Mouse (Mus musculus) retina, postnatal 7 days (tissue): Measurements from ENCODE around the gene Caly.
A peak's percentile ranks its signal among the peaks of the same experiment; 100 is the strongest.

Experiments
- DNase-seq: peaks from one replicate; pipeline ENCODE4 v3.0.0-alpha.2; 2012; ENCODE audit warnings: low read depth, low spot score

Gene Caly

DNA sequence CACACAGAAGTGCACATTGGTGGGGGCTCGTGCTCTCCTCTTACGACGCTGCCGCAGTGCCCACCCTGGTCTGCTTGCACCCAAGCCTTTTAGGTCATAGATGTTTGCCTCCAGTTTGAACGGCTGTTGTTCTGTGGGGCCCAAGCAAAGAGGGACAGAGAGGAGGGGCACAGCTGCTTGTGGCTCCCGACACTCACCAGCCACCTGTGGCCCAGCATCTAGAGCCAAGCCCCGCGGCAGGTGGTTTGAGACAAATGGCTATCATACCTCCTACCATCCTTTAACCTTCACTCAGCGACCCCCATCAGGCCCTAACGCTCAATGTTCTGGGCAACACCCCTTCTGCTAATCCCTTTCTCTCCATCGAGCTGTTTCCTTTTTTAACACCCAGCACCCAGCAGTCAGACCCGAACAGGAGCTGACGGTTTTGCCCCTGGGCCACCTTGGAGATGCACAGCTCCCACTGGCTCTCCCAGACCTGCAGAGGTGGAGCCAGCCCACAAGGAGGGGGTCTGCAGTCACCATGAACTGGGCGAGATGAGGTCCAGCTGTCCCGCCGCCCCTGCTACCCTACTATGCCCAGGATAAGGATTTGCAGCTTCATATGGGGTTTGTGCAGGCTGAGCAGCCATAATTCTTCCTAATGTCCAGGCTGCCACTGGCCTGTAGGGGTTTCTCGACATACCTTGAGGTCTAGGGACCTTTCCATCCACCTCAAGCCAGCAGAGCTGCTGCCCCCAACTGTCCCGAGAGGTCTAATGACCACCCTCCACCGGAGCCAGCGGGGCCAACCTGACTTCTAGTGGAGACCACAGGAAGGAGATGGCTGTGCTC is 723 bp downstream of the Caly start:
- DNase-seq: no peak

DNA sequence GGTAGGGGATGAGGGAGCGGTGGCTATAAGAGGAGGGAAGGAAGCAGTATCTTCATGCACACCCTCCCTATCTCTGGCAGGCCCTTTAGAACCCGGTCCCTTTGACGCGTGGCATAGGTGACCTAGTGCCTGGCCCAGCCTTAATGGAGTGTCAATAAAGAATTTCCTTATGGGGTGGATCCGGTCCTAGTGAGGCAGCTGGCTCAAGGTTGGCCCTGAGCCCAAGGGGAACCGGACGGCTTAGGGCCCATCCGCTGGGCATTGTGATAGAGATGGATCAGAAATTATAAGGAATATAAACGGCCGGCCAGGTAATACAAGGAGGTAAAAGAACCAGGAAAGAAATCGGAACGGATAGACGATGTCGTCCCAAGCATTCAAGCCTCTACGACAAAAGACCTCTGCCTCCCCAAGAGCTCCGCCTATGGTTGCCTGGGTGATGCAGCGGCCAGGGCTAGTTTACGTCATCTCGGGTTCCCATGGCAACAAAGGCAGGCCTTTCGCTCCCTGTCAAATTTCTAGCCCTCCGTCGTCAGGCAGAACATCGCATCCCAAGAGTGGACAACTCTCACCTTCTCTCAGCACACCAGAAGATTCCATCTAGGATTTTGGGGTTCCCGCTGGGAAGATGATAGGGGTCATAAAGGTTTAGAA is 1.7 kb downstream of the Caly start:
- peak; percentile 46 for DNase-seq

DNA sequence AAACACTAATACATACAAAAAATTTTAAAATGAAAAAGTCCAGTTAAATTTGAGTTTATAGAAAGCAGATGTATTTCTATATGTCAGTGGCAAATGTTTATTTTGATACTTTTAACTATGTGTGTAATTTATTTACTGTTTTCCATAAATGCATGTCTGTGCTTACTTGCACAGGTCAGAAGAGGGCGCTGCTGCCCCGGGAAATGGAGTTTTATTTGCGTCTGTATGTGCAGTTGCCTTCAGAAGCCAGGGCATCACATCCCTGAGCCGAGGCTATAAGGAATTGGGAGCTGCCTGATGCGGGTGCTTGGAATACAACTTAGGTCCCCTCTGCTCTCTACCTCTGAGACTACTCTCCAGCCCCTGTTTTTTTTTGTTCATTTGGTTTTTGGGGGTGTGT is 3.6 kb downstream of the Caly start:
- DNase-seq: peak; percentile 64

DNA sequence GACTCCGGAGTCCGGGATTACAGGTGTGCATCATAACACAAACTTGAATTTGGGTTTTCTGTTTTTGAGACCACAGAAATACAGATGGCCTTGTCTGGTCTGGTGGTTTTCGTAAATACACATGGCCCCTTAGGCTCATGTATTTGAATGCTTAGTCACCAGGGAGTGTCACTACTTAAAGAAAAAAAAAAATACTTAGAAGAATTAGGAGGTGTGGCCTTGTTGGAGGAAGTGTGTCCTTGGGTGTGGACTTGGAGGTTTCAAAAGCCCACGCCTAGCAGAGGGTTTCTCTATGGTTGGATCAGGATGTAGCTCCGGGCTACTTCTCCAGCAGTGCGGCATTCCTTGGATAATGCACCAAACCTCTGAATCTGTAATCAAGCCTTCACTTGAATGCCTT is 4.7 kb downstream of the Caly start:
- no peak for DNase-seq

DNA sequence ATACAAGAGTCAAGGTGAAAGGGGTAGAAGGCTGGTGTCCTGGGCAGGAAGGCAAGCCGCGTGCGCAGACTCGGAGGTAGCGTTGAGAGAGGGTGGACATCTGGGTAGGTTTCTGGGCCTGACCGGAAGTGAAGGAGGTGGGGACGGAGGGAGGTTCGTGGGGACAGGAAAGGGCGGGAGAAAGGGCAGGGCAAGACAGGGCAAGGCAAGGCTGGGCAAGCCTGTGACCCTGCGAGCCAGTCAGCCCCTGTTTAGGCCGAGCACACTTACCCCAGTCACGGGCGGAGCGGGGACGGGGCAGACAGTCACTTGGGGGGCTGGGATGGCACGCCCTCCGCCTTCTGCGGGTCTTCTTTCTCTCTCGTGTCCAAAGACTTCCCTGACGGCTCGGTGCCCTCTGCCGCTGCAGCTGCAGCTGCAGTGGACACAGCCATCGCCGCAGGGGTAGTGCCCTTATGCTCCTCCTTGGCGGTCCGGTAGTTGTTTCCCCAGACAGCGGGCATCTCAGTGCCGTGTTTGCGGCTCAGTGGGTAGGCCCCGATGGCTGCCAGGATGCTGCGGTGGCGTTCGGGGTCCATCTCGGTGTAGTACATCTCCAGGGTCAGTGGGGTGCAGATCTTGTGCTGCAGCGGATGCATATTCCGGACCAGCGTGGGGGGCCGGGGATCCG is 12.2 kb downstream of the Caly start:
- no peak for DNase-seq

DNA sequence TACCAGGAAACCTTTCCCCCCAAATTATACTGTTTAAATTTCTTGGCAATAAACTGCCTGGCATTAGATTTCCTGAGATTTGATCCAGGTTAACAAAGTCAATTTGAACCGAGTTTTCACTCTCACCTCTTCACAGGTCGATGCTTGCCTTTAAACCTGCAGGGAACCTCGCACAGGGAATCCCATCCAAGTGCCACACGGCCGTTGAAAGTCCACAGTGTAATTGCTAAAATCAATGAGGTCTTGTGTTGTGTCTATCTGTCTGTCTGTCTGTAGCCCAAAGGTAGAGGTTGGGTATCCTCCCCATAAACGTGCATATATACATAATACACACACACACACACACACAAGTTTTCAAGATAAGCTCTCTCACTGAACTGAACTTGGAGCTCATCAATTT is 15.0 kb downstream of the Caly start:
- DNase-seq: no peak

DNA sequence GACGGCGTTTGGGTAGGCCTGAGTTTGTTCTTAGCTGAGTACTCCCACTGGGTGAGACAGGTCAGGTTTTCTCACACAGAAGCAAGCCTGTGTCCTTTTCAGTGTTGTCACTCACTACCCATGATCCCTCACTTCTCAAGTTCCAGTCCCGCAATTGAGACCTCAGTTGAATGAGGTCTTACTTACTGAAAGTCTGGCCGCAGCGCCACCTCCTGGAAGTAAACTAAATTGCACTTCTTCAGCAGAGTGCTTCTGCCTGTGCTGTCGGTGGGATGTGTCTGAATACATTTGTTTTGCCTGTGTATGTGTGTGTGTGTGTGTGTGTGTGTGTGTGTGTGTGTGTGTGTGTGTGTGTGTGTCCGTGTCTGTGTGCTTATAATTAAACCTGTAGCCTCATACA is 19.3 kb downstream of the Caly start:
- DNase-seq: peak; percentile 63

DNA sequence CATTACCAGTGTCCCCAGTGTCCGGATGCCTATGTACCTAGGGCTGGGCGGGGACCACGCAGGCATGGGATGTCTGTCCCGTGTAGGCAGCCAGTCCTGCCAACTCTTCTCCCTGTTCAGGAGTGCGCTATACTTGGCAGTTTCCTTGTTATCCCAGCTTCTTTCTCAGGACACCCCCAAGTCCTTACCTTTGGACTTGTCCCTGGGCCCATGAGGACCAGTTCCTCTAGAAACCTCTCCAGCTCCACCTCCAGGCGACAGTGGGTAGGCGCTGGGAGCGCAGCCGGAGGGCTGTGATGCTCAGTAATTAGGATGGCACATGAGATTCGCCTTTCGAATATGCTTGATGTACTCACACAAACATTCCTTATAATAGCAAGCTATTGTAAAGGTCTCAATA is 20.0 kb downstream of the Caly start:
- no peak for DNase-seq

DNA sequence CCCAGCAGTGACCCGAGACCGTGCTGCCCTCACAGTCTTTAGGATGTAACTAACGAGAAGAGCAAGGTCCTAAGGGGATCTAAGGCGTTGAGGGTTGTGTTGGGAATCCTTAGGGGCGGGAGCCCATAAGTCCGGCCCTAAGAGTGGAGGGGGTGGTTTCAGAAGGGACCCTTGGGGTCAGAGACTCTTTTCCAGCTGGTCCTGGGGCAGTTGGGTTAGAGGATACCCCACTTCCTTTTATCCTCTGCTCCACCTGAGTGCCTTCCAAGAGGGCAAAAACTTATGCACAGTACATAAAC is 20.6 kb downstream of the Caly start:
- no peak for DNase-seq

DNA sequence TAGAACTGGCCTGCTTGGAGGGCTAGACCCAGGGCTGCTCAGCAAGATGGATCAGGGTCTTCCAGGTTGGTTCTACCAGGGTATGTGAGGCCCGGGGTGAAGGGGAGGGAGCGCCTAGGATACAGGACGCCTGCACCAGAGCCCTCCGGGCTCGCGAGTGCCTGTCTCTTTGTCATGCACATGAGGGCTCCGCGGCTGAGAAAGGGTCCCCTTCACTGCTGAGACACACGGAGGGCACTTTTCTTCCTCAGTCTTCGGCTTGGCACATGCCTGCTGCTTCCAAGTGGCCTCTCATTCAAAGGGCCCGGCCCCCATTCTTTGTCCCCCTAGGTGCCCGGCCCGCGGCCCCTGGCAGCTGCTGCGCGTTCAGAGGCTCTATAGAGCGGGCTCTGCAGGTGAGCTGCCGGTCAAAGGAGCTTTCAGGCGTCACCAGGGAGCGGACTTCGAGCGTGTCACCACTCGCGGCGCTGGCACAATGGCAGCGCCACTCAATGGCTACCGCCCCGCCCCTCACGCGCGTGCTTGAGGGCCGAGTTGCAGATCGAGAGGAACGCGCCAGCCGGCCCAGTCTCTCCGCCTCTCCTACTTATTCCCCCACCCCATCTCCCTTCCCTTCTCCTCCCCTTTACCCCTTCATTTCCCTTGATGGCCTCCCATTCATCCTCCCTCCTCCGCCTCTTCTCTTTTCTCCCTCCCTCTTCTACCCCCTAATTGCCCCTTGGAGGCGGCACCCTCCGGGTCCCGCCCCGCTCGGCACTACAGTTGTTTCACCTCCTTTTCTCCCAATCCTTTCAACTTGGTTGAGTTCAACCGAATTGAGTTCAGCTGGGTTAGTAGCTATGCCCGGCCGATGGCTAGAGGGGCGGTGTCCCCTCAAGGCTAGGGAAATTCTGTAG is 21.2 kb downstream of the Caly start:
- DNase-seq: no peak

DNA sequence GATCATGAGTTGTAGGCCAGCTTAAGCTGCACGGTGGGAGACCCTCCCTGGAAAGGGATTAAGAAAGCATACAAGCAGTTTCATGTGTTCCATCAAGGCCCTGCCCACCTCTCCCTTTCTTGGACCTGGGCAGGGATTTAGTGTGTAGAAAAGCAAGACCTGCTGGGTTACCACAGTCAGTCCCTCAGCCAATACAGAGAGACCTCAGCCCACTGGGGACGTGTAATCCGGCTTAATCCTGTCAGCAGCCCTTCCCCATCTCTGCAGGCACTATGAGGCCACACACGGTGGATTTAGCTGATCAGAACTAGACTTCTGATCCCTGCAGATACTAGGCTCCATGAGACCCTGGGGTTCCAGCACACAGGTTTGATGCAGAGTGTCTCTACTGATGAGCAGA is 22.7 kb downstream of the Caly start:
- peak; percentile 43 for DNase-seq

DNA sequence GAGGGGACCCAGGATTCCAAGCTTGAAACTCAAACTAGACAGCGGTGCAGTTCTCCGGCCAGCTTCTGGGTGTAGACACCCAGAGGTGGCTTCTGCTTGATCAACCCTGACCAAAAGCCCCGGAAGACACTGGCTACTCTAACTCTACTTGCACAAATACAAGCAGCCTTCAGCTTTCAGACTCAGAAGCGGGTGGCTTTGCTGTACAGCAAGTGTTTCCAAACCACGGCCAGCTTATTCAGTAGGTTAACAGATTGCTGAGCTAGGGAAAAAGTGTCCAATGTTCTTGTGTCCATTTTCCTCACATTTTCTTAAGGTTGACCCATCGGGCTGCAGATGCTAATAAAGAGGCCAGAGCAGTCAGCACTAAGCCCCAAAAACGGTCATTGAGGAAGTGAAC is 23.8 kb downstream of the Caly start:
- no peak for DNase-seq

DNA sequence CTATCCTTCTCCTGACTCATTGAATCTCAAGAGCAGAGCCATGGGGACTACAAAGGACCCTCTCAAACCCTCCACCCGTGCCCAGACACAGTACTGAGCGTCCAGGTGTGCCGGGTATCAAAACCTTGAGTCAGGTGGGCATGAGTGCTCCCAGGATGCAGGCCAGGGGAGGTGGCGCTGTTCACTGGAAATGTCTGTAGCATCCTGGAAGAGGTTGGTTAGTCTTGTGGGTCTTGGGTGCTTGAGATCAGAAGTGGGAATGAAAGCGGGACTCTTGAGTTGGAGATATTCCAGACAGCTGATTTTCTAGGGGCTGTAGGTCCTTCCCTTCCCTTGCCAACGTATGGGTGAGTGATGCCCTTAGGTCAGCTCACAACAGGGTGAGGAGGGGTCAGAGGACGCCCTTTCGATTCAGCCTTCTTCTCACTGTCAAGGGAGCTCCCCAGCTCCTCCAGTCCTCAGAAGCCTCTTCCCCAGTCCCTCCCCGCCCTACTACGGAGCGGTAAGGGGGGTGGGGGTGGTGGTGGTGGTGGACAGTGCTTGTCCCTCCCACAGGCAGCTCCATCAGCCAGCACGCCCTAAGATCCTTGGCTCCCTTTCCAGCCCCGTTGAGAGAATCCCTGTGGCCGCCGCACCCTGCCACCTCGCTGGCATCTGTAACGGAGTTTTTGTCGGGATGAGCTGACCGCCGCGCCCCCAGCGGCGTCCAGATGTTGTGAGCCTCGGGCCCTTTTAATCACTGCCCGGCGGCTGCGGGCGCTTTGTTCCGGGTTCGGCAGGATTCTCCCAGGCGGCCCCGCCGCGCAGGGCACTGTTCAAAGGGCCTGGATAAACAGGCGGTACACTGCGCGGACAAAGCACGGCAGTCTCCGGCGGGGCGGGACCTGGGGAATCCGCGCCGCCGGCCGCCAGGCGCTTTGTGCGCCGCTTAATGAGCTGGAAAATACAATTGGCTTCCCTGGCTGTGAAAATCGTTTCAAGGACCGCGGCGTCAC is 24.6 kb downstream of the Caly start:
- peak; percentile 52 for DNase-seq

DNA sequence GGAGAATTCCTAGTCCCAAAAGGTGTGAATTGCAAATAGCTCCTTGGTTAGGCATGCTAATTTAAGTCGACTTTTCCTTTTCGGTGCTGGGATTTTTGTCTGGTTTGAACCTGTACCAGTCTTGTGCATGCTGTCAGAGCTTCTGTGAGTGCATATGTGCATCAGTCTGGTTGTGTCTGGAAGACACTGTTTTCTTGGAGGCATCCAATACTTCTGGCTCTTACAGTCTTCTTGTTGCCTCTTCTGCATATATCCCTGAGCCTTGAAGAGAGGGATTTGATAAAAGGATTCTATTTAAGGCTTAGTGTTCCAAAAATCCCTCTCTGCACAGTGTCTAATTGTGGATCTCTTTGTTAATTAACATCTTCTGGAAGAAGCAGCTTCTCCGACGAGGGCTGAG is 28.2 kb downstream of the Caly start:
- no peak for DNase-seq

DNA sequence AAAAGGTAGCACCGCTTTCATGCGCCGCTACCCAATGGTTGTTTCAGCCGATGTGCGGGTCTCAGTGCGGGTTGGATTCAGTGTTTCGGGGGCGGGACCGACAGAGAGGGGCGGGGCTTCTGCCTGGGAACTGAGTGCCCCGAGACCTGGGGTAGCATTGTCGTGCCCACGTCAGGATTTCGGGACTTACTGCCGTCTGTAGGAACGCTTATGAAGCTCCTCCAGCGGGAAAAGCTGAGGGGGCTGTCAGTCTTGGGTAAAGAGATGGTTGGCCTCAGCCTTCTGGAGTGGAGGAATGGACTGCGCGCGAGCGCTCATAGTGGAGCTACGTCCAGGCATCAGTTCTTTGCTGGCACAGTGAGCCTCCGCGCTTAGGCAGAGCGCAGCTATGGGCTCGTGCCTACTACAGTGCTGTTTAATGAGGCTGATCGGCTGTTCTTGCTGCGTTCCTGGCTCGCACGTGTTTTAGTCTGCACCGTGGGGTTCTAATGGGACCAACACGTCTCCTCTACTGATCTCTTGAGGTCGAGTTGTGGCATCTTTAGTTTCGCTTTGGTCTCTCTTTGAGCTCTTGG is 33.1 kb downstream of the Caly start:
- DNase-seq: no peak

DNA sequence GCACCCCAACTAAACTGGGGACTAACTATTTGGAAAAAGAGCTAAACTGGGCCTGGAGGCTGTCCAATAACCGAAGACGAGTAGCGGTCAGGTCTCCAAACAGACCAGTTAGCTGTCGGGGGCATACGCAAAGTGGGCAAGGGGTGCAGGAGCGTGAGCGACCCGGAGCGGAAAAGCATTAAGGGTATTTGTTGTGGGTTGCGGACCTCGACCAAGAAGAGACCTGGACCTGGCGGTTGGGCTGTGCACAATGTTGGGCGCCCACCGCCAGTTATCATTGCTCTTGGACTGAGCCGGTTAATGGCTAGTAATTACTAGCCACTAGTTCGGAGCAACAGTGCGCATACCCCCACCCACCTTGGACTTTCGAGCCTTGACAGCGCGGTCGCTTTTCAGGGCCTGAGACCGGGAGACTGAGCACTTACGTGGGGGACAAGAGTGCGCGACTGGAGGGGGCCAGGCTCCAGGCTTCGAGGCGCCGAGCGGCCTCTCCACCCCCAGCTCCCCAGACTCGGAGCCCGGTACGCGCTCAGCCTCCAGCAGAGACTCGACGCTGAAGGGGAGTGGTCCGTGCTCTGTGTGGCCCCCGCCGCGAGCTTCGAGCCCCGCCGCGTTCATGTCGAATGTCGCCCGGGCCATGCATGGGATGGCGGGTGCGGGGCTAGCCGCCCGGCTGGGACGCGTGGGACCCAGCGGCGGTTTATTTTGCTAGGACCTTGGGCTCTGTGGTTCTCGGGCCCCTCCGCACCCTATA is 33.8 kb downstream of the Caly start, which contains the start of gene Msx3:
Msx3 (minus strand) TSS at position 729 of the 754 bp plus-strand sequence.
- no peak for DNase-seq

DNA sequence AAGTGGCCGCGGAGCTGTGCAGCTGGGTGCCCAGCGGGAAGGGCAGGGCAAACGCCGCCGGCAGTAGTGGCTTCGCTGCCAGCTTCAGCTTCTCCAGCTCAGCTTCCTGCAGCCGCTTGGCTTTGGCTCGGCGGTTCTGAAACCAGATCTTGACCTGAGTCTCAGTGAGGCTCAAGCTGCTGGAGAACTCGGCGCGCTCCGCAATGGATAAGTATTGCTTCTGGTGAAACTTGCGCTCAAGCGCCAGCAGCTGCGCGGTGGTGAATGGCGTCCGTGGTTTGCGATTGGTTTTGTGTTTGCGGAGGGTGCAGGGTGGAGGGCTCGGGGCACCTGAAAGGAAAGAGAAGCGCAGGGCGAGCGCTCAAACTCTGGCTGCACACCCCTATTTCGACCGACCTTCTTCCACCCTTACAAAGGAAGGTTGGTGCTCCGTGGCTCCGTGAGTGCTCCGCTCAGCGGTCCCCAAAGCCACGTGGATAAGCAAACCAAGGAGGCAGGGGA is 34.5 kb downstream of the Caly start:
- no peak for DNase-seq

DNA sequence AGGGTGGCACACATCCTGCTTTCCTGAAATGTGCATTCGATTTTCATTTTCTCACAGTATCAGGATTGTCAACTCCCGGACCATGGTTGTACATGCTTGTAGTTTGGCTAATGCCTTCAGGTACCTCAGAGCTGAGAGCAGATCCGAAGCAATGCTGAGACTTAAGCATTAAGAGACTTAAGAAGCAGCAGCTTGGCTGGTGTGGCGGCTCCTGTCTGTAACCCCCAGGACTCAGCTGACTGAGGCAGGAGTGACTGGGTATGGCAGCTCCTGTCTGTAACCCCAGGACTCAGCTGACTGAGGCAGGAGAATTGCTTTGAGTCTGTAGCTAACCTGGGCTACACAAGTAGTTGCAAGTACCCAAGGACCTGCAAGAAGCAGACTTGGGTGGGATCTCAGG is 36.8 kb downstream of the Caly start:
- no peak for DNase-seq

DNA sequence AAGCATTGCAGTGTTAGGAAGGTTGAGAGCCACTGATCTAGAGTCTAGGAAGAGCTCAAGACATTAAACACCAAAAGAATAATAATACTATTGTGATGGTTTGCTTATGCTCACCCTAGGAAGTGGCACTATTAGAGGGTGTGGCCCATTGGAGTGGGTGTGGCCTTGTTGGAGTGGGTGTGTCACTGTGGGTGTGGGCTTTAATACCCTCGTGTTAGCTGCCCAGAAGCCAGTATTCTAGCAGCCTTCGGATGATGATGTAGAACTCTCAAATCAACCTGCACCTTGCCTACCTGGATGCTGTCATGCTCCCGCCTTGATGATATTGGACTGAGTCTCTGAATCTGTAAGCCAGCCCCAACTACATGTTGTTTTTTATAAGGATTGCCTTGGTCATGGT is 39.6 kb downstream of the Caly start:
- no peak for DNase-seq
